ENCODE assay signal across 11 mouse cellular contexts in the genomic region with DNA sequence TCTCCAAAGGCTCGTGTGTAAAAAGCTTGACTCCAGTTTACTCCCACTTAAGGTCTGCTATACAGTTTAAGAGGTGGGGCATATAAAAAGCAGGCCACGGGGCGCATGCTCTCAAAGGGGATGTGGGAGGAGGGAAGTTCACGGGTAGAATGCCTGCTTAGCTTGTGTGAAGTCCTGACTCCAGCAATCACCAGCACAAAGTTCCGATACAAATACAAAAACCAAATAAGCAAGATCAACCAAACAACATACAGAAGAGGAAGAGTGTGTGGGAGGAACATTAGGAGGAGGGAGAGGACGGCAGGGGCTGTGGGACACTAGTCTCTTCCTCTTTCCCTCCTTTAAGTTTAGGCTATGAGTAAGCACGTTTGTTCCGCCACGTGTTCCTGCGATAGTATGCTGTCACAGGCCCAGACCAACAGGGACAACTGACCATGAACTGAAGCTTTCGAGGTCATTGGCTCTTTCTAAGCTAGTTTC. TPM values are rescaled to one million over a fixed set of nuclear protein-coding genes. Genes with fewer than 3 reads are reported as not detected.
DNase-seq lines count a peak whose midpoint lies in the region; ATAC-seq and TF ChIP-seq lines count a peak whose summit lies in the region.
"Had no signal": no experiment of that assay in that cellular context is flagged by ENCODE, and none has a peak within 500 bp of the region (broad histone marks: within the 10 kb centered on the region; RNA-seq: fewer than 3 reads in every experiment).

No protein-coding gene starts in this region.

- no peaks in the 10 kb centered on the region for H3K79me2 ChIP-seq in heart, adult 2 months (replicated peaks; ENCODE audit: control insufficient read depth, insufficient read depth, low read length)

- H3K4me2 ChIP-seq in neural tube, embryonic 15.5 days = 0 out of 2 replicates have a peak overlapping the region, but pooled peaks have one; percentile 17
- H3K4me2 ChIP-seq in stomach, embryonic 16.5 days (ENCODE audit: low read depth, low read length) = no peak overlapping the region
- no peak overlapping the region for H3K4me2 ChIP-seq in forebrain, embryonic 16.5 days (ENCODE audit: low read length)
- H3K4me2 ChIP-seq: liver, embryonic 15.5 days; stomach, embryonic 15.5 days had no signal

- DNase-seq in heart, adult 2 months = peak in 1 of 2 experiments; percentile 23
- DNase-seq in heart, postnatal 36 days = no peak
- no peak for DNase-seq in neural tube, embryonic 10.5 days (ENCODE audit: extremely low spot score, low spot score)
- no peak for DNase-seq in forebrain, embryonic 10.5 days (ENCODE audit: extremely low spot score, low spot score)

- TF ChIP-seq POLR2A in heart, adult 2 months (IDR thresholded peaks at IDR 0.05; ENCODE audit: insufficient read depth, low read depth, low read length) = peak; percentile 25; the same call in 1 of the 2 replicates

- TF ChIP-seq EP300 in heart, adult 2 months (IDR thresholded peaks at IDR 0.05; ENCODE audit: insufficient read depth, low read depth, low read length) = no peak

- H3K9me3 ChIP-seq in neural tube, embryonic 15.5 days (replicated peaks) = no peaks in the 10 kb centered on the region
- H3K9me3 ChIP-seq in stomach, embryonic 16.5 days (replicated peaks; ENCODE audit: control insufficient read depth, low read length) = no peaks in the 10 kb centered on the region
- no peaks in the 10 kb centered on the region for H3K9me3 ChIP-seq in forebrain, embryonic 16.5 days (ENCODE audit: control insufficient read depth, low read length)
- no peaks in the 10 kb centered on the region for H3K9me3 ChIP-seq in forebrain, embryonic 10.5 days
- H3K9me3 ChIP-seq: heart, embryonic 10.5 days; liver, embryonic 15.5 days; stomach, embryonic 15.5 days had no signal

- no peak for TF ChIP-seq CTCF in heart, adult 2 months (IDR thresholded peaks at IDR 0.05)

- intact Hi-C loops in heart, adult 2 months (cut with DNase I) = no loop called here
- intact Hi-C loops in heart, postnatal 36 days (cut with DNase I) = loop anchor here (2.0 kb wide), 1 partner anchor 20 kb away; no protein-coding TSS in a partner anchor

- WGBS in heart, adult 2 months = 35% methylated on average over 11 of the region's 11 CpGs
- 73% methylated on average over 11 of the region's 11 CpGs for WGBS in neural tube, embryonic 15.5 days
- 64% methylated on average over 11 of the region's 11 CpGs for WGBS in stomach, embryonic 16.5 days
- 80% methylated on average over 11 of the region's 11 CpGs for WGBS in forebrain, embryonic 16.5 days
- 76% methylated on average over 11 of the region's 11 CpGs for WGBS in forebrain, embryonic 10.5 days

- peak overlapping the region; percentile 79 for H3K27ac ChIP-seq in heart, adult 2 months
- no peak overlapping the region for H3K27ac ChIP-seq in neural tube, embryonic 15.5 days (replicated peaks)
- H3K27ac ChIP-seq in stomach, embryonic 16.5 days (ENCODE audit: low read length) = peak overlapping the region; percentile 2; the same call in 1 of the 2 replicates
- no peak overlapping the region for H3K27ac ChIP-seq in forebrain, embryonic 16.5 days (ENCODE audit: low read length)
- H3K27ac ChIP-seq in forebrain, embryonic 10.5 days = no peak overlapping the region
- H3K27ac ChIP-seq: heart, embryonic 10.5 days; liver, embryonic 15.5 days; stomach, embryonic 15.5 days had no signal

- H3K4me1 ChIP-seq in heart, adult 2 months (ENCODE audit: control insufficient read depth, insufficient read depth, low read length) = peaks cover 2% of the 10 kb centered on the region; the same call in 1 of the 2 replicates
- no peaks in the 10 kb centered on the region for H3K4me1 ChIP-seq in neural tube, embryonic 15.5 days
- H3K4me1 ChIP-seq in stomach, embryonic 16.5 days (ENCODE audit: control insufficient read depth, insufficient read depth, low read length) = no peaks in the 10 kb centered on the region
- H3K4me1 ChIP-seq in forebrain, embryonic 16.5 days (replicated peaks; ENCODE audit: control insufficient read depth, insufficient read depth, low read length) = no peaks in the 10 kb centered on the region
- peaks cover 14% of the 10 kb centered on the region for H3K4me1 ChIP-seq in forebrain, embryonic 10.5 days
- H3K4me1 ChIP-seq: heart, embryonic 10.5 days; liver, embryonic 15.5 days; stomach, embryonic 15.5 days had no signal

- H3K36me3 ChIP-seq in heart, adult 2 months (ENCODE audit: control insufficient read depth, insufficient read depth, low read length) = no peaks in the 10 kb centered on the region; the same call in 1 of the 2 replicates
- no peaks in the 10 kb centered on the region for H3K36me3 ChIP-seq in neural tube, embryonic 15.5 days
- no peaks in the 10 kb centered on the region for H3K36me3 ChIP-seq in stomach, embryonic 16.5 days (ENCODE audit: control insufficient read depth, insufficient read depth, low read length)
- H3K36me3 ChIP-seq in forebrain, embryonic 16.5 days (ENCODE audit: control insufficient read depth, insufficient read depth) = no peaks in the 10 kb centered on the region
- no peaks in the 10 kb centered on the region for H3K36me3 ChIP-seq in forebrain, embryonic 10.5 days (replicated peaks)
- H3K36me3 ChIP-seq: heart, embryonic 10.5 days; liver, embryonic 15.5 days; stomach, embryonic 15.5 days had no signal

- no peak for ATAC-seq in neural tube, embryonic 15.5 days (ENCODE audit: low FRiP score)
- ATAC-seq in inflammation-experienced regulatory T-cells, adult 6 months = peak; percentile 78
- no peak for ATAC-seq in stomach, embryonic 16.5 days (ENCODE audit: insufficient read depth, low FRiP score)
- no peak for ATAC-seq in forebrain, embryonic 16.5 days

- no peaks in the 10 kb centered on the region for H3K27me3 ChIP-seq in heart, adult 2 months (ENCODE audit: control insufficient read depth, insufficient read depth, low read length)
- H3K27me3 ChIP-seq in neural tube, embryonic 15.5 days (replicated peaks) = no peaks in the 10 kb centered on the region
- H3K27me3 ChIP-seq in stomach, embryonic 16.5 days (ENCODE audit: control insufficient read depth, insufficient read depth, low read length) = no peaks in the 10 kb centered on the region
- H3K27me3 ChIP-seq in forebrain, embryonic 16.5 days (replicated peaks; ENCODE audit: control insufficient read depth, insufficient read depth, low read length) = no peaks in the 10 kb centered on the region
- H3K27me3 ChIP-seq in forebrain, embryonic 10.5 days (ENCODE audit: poor library complexity, severe bottlenecking) = no peaks in the 10 kb centered on the region
- H3K27me3 ChIP-seq: liver, embryonic 15.5 days; stomach, embryonic 15.5 days had no signal

- no peak overlapping the region for H3K9ac ChIP-seq in heart, adult 2 months (ENCODE audit: low read depth, low read length)
- H3K9ac ChIP-seq in neural tube, embryonic 15.5 days (replicated peaks) = no peak overlapping the region
- no peak overlapping the region for H3K9ac ChIP-seq in stomach, embryonic 16.5 days (ENCODE audit: low read length)
- no peak overlapping the region for H3K9ac ChIP-seq in forebrain, embryonic 16.5 days (replicated peaks; ENCODE audit: low read depth, low read length)
- H3K9ac ChIP-seq: liver, embryonic 15.5 days; stomach, embryonic 15.5 days had no signal

- no peak overlapping the region for H3K4me3 ChIP-seq in heart, adult 2 months
- no peak overlapping the region for H3K4me3 ChIP-seq in neural tube, embryonic 15.5 days (replicated peaks)
- H3K4me3 ChIP-seq in stomach, embryonic 16.5 days (replicated peaks; ENCODE audit: low read length) = no peak overlapping the region
- no peak overlapping the region for H3K4me3 ChIP-seq in forebrain, embryonic 16.5 days (replicated peaks; ENCODE audit: low read length)
- H3K4me3 ChIP-seq in forebrain, embryonic 10.5 days = no peak overlapping the region
- H3K4me3 ChIP-seq: heart, embryonic 10.5 days; liver, embryonic 15.5 days; stomach, embryonic 15.5 days had no signal

RNA-seq across cellular contexts. Expression of gene Cnot6l, which starts 12.9 kb away (rescaled TPM):
- total RNA-seq in heart, adult 2 months (2021) = 10 to 100 TPM; 49.6 to 54.3 TPM
- 6.8 and 12.8 TPM in 2 replicates for polyA plus RNA-seq in heart, adult 2 months (2012; rRNA removed)
- 10 to 100 TPM; 76.6 to 78.7 TPM for total RNA-seq in heart, postnatal 36 days (2021)
- polyA plus RNA-seq in neural tube, embryonic 15.5 days (2015; fragmentation: Nextera tagmentation; extraction: Ambion mirVana) = 15.3 and 21.1 TPM in 2 replicates
- polyA plus RNA-seq in inflammation-experienced regulatory T-cells, adult 6 months (2017; shearing (Covaris generic)) = 10 to 100 TPM; 72.0 to 92.4 (median 79.4) TPM
- polyA plus RNA-seq in stomach, embryonic 16.5 days (2015; fragmentation: Nextera tagmentation; extraction: Ambion mirVana) = 13.9 and 16.1 TPM in 2 replicates
- polyA plus RNA-seq in forebrain, embryonic 16.5 days (2015; fragmentation: Nextera tagmentation; extraction: Ambion mirVana) = 13.9 and 16.7 TPM in 2 replicates
- polyA plus RNA-seq in forebrain, embryonic 10.5 days (2016; fragmentation: Nextera tagmentation; extraction: Ambion mirVana) = 8.8 and 10.2 TPM in 2 replicates

RNA-seq across cellular contexts. Expression of gene Mrpl1, which starts 32.4 kb away (rescaled TPM):
- 10 to 100 TPM; 25.8 to 27.4 TPM for total RNA-seq in heart, adult 2 months (2021)
- polyA plus RNA-seq in heart, adult 2 months (2012; rRNA removed) = 4.8 and 9.0 TPM in 2 replicates
- 10 to 100 TPM; 28.8 to 32.6 TPM for total RNA-seq in heart, postnatal 36 days (2021)
- polyA plus RNA-seq in neural tube, embryonic 15.5 days (2015; fragmentation: Nextera tagmentation; extraction: Ambion mirVana) = 15.5 and 19.1 TPM in 2 replicates
- 10 to 100 TPM; 21.8 to 24.4 (median 23.1) TPM for polyA plus RNA-seq in inflammation-experienced regulatory T-cells, adult 6 months (2017; shearing (Covaris generic))
- 19.2 and 23.2 TPM in 2 replicates for polyA plus RNA-seq in stomach, embryonic 16.5 days (2015; fragmentation: Nextera tagmentation; extraction: Ambion mirVana)
- polyA plus RNA-seq in forebrain, embryonic 16.5 days (2015; fragmentation: Nextera tagmentation; extraction: Ambion mirVana) = 16.9 and 20.7 TPM in 2 replicates
- 22.9 and 23.2 TPM in 2 replicates for polyA plus RNA-seq in forebrain, embryonic 10.5 days (2016; fragmentation: Nextera tagmentation; extraction: Ambion mirVana)

Comparison
In these comparisons a context has a peak if more than half of its experiments do, and no peak if none do; other contexts are left out.
1. H3K27ac ChIP-seq: peak in heart, adult 2 months (single experiment) and stomach, embryonic 16.5 days (single experiment); none in neural tube, embryonic 15.5 days (single experiment), forebrain, embryonic 16.5 days (single experiment) and forebrain, embryonic 10.5 days (single experiment).